Mouse (Mus musculus): ENCODE measurements at regions not wholly inside any gene's neighbourhood (a gene's known extent, or its start where the extent isn't known, plus 50 kb on each side); places are given as distances from the start of the nearest gene placed in this dataset.

DNA sequence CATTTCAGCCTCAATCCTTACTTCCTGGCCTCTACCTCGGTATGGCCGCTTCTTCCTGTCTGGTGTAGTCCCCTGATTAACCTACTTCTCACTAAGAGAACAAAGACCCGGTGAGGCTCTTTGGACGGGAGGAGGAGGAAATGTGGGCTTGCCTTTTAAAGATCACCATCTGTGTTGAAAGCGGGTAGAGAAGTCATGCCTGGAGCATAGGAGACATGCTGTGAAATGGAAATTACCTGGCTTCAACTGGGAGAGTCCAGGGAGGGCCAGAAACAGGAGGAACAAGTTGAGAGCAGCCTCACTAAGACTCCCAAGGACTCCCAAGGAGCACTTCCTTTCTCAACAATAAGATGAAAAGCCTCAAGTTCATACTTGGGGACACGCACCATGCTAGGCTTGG is 59.4 kb upstream of the E2f3 start:
- intact Hi-C loops (cut with DNase I) = no loop called here

DNA sequence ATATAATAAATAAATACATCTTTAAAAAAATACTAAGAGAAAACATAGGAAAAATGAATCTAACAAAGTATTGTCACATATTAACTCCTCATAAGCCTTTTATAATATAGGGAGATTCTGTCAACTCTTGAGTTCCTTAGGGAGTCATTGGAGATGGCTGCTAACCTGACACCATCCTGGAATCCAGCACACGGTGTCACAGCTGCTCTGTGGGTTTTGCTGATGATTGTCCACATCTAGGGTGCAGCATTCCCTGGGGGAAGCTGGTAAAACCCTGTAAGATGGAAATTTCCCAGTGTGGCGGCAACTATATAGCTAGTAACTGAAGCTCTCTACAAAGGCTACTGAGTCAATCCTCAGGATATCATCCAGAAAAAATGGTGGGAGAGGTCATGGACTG is 58.9 kb upstream of the E2f3 start:
- intact Hi-C loops (cut with DNase I) = no loop called here

DNA sequence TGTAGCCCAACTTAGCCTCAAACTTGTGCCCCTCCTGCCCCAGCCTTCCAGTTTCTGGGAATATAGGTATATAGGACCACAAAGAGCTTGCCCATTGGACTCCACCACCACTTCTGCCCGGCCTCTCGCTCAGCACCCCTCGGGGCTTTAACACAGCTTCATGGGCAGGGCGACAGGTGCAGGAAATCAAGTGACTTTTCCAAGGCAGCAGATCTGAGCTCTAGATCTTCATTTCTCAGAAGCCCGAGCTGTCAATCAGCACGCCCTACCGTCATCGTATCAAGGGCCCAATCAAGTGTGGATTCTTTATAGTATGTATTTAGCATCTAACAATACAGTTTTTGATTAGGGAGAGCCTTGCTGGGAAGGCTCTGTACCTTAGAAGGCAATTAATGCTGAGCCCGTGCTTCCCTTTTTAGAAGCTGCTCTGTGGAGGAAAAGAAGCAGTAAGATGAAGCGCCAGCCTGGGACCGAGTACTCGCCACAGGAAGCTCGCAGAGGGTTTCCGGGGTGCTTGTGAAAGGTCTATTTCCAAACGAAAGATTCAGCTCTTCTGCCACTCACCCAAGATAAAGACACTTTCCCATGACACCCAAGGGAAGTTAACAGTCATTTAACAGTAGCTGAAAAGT is 56.9 kb upstream of the E2f3 start:
- intact Hi-C loops (cut with DNase I) = no loop called here

DNA sequence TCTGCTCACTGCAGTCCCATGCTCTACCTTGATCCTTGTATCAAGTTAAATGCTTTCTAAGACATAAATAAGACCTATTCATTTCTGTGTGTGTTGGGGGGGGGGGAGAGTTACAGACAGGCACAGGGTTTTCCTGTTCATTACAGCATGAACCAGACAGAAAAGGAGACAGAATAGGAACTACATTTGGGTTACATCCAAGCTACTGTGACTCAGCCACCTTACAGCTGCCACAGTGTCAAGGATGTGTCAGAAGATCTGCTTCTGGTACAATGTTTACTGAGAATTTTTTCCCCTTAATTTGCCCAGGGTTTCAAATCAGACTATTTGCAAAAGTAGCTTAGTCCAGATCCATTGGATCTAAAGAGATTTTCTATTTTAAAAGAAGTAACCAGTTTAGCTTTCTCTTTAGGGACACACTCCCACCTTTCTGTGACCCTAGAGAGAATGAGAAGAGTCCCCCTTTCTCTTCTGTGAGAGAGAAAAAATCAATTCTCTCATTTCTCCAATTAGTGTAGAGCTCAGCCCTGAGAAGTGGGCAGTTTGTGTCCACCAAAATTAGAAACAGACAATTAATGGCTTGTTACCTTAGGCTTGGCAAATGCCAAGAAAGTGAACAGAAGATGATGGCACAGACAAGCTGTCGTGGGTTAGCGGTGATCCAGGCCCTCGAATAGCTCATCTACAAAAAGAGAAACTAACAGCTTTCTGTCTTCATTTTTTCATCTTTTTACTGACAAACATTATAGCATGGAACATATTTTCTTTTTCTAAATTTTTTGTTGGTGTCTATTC is 55.8 kb upstream of the E2f3 start:
- intact Hi-C loops (cut with DNase I) = no loop called here

DNA sequence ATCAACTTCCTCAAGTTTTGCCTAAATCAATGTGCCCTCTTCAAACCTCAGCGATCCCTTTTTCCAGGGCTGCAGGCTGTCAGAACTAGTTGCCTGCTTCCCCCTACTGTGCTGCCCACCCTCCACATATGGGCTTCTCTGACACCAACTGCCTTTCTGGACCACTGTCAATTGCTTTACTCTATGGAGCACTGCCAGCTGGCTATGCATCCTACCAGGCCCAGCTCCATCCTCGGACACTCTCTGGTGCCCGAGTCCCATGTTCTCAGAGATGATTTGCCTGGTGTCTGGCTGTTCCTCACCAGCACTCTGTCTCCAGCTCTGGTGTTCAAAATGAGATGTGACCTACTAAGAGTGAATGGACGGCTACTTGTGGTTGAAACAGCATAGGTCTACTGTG is 54.4 kb upstream of the E2f3 start:
- intact Hi-C loops (cut with DNase I) = no loop called here

DNA sequence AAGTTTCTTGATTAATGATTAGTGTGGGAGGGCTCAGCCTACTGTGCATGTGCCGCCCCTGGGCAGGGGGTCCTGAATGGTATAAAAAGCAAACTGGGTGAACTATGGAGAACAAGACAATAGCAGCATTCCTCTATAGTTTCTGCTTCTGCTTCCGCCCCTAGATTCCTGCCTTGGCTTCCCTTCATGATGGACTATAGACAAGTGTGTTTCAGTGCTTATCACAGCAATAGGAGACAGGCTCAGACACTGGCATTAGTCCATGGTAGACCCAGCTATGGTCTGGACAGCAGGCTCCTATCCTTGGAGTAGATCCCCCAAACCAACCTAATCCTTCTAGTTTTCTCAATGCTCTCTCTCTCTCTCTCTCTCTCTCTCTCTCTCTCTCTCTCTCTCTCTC is 53.9 kb upstream of the E2f3 start:
- intact Hi-C loops (cut with DNase I) = no loop called here

DNA sequence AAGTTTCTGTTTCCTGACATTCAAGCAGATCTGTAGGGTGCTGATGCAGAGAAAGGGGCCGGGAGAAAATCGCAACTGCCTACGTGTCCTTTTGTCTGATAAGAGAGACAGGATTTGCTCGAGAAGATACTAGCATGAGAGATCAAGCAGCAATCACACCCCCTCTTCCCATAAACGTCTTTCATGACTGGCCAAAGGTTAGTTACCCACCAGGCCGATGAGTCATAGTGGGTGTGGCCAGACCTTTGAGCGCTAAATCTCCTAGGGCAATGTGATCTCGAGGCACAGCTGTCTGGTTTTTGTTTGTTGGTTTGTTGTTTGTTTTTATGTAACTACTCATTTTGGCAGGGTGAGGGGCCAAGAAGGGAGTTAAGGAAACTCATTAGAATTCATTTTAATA is 50.7 kb upstream of the E2f3 start:
- intact Hi-C loops (cut with DNase I) = no loop called here

DNA sequence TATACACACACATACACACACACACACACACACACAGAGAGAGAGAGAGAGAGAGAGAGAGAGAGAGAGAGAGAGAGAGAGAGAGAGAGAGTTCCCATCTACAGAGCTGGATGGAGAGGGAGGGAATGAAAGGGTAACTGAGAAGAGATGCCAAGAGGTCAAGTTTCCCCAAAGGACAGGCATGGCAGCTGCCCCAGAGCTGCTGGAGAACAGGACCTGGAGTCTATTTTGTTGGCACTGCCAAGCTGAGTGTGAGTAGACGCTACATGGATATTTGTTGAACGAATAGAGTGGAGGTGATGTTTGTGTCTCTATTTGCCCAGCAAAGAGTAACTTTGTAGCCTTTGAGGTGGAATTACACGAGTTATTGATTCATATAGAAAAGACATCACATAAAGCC is 50.2 kb upstream of the E2f3 start:
- intact Hi-C loops (cut with DNase I) = no loop called here
